Mouse (Mus musculus) kidney, embryonic 16.5 days (tissue): ENCODE data around the gene Jazf1. TPM values are rescaled to one million over a fixed set of nuclear protein-coding genes. Genes with fewer than 3 reads are reported as not detected.

Experiments used
- ATAC-seq: fragments of 200-750 bp; cut with Nextera tagmentation; 2 replicates; pipeline ENCODE4 v1.8.0; 2017; ENCODE audit warnings: moderate TSS enrichment; ENCODE audit not compliant: low FRiP score, low TSS enrichment
- H3K27ac ChIP-seq: fragments of 300-500 bp; sonication (generic); 2 replicates; pipeline ENCODE4 v1.5.1; 2014; ENCODE audit warnings: low read length
- H3K27me3 ChIP-seq: fragments of 300-500 bp; sonication (generic); 2 replicates; pipeline ENCODE4 v1.6.1; 2014; ENCODE audit warnings: low read length, control low read depth, mixed read lengths; ENCODE audit not compliant: insufficient read depth
- H3K36me3 ChIP-seq: fragments of 300-500 bp; sonication (generic); 2 replicates; pipeline ENCODE4 v1.6.1; 2014; ENCODE audit warnings: low read length, control low read depth, mixed read lengths; ENCODE audit not compliant: insufficient read depth
- H3K4me1 ChIP-seq: fragments of 300-500 bp; sonication (generic); 2 replicates; pipeline ENCODE4 v1.6.1; 2014; ENCODE audit warnings: low read length, control low read depth, mixed read lengths; ENCODE audit not compliant: insufficient read depth
- H3K4me2 ChIP-seq: fragments of 300-500 bp; sonication (generic); replicated peaks from 2 replicates; pipeline ENCODE4 v1.6.1; 2014; ENCODE audit warnings: low read depth, low read length
- H3K4me3 ChIP-seq: fragments of 300-500 bp; sonication (generic); 2 replicates; pipeline ENCODE4 v1.5.1; 2014; ENCODE audit warnings: mild to moderate bottlenecking, low read length
- H3K9ac ChIP-seq: fragments of 300-500 bp; sonication (generic); replicated peaks from 2 replicates; pipeline ENCODE4 v1.6.1; 2014; ENCODE audit warnings: low read length
- H3K9me3 ChIP-seq: fragments of 300-500 bp; sonication (generic); 2 replicates; pipeline ENCODE4 v1.6.1; 2016; ENCODE audit warnings: low read length, control low read depth
- WGBS: fragments of 180-500 bp; shearing (Covaris S2); extraction: QIAGEN DNeasy Blood & Tissue Kit; methylation state at CpG from one replicate; pipeline ENCODE4 v1.1.7; 2014; 5-methylcytosine and 5-hydroxymethylcytosine counted together
- polyA plus RNA-seq: library from polyadenylated mRNA; unstranded; fragments of >200 nt; fragmentation: Nextera tagmentation; extraction: Ambion mirVana; gene quantifications from 2 replicates; pipeline ENCODE4 v1.2.1, GENCODE M21; 2015

Jazf1 gene
- polyA plus RNA-seq, 1 experiment from 2014 or later, result 3.3 TPM

- WGBS, result 51% methylated on average over 8 of the region's 8 CpGs
These were observed 343.5 kb downstream of the Jazf1 start for GRCm38 (mm10) chr6:52724805-52725439.

More at GRCm38 (mm10) chr6:52724805-52725439, 343.5 kb downstream of the Jazf1 start:
- Histone ChIP-seq H3K9me3 (no peaks in the 10 kb centered on the region), H3K27ac (no peak overlapping the region), H3K4me3 (no peak overlapping the region), H3K9ac (no peak overlapping the region), H3K4me1 (no peaks in the 10 kb centered on the region), H3K36me3 (peaks cover 15% of the 10 kb centered on the region; the same call in 1 of the 2 replicates), H3K27me3 (no peaks in the 10 kb centered on the region), H3K4me2 (no peak overlapping the region)
- ATAC-seq, result no peak

Other genes with a start within 250 kb of the Jazf1 start
- gene Creb5, start 218.6 kb upstream of the Jazf1 start, polyA plus RNA-seq, result 3.5 and 4.3 TPM in 2 replicates